Mouse (Mus musculus): ENCODE measurements around the gene Tm2d1.

- no peak for TF ChIP-seq POLR2A (IDR thresholded peaks at IDR 0.05; ENCODE audit: borderline replicate concordance, extremely low read depth, insufficient read depth, insufficient read length, poor library complexity, severe bottlenecking)
- no peak for TF ChIP-seq CTCF (IDR thresholded peaks at IDR 0.05; ENCODE audit: borderline replicate concordance, extremely low read depth, insufficient read depth, insufficient read length)
These were observed 45.9 kb downstream of the Tm2d1 start for GRCm38 (mm10) chr4:98337197-98337596.

Data from brain, embryonic 14.5 days (tissue).